Mouse (Mus musculus) adrenal gland, adult 18-20 months (tissue): ENCODE measurements around the gene Cabin1. TPM values are rescaled to one million over a fixed set of nuclear protein-coding genes. Genes with fewer than 3 reads are reported as not detected.

Experiments used
- DNase-seq, 2 experiments: peaks; one replicate each; pipeline ENCODE4 v3.0.0; 2021 to 2022; ENCODE audit warnings: low spot score in 2 of 2
- total RNA-seq, 2 experiments: library from RNA; stranded (reverse); gene quantifications; 1 replicate in 1 of 2; 2 replicates in 1 of 2; pipeline ENCODE4 v1.2.3; 2021

Gene Cabin1
- total RNA-seq, 2 experiments from 2014 or later, result 25.8 to 32.3 TPM

- no peak for DNase-seq
Observed at GRCm38 (mm10) chr10:75600189-75600730, 163.9 kb downstream of the Cabin1 start.

Other genes with a start within 250 kb of the Cabin1 start
- 10 to 100 TPM; 86.1 to 87.1 TPM for gene Snrpd3, start 246.8 kb downstream of the Cabin1 start, total RNA-seq
- gene Gucd1, start 246.4 kb downstream of the Cabin1 start, total RNA-seq, result 10 to 100 TPM; 28.7 to 39.0 TPM
- gene Lrrc75b, start 204.0 kb downstream of the Cabin1 start, total RNA-seq, result under 1 TPM; 0.32 to 0.40 TPM
- 1 to 10 TPM in 1 of 2 experiments, not detected in 1; 1.2 TPM for gene Ggt1, start 202.7 kb downstream of the Cabin1 start, total RNA-seq
- gene Ggt5, start 175.0 kb downstream of the Cabin1 start, total RNA-seq, result 1 to 10 TPM; 3.7 to 5.2 TPM
- 10 to 100 TPM; 10.4 to 10.7 TPM for gene Susd2, start 120.3 kb downstream of the Cabin1 start, total RNA-seq
- gene Ddt, start 9.1 kb upstream of the Cabin1 start, total RNA-seq, result 100 to 1,000 TPM; 137 to 153 TPM
- gene Gm20441, start 16.6 kb upstream of the Cabin1 start, total RNA-seq, result not detected
- gene Gstt3, start 17.1 kb upstream of the Cabin1 start, total RNA-seq, result 10 to 100 TPM; 19.5 to 30.6 TPM
- 10 to 100 TPM; 57.9 to 82.4 TPM for gene Gstt1, start 34.2 kb upstream of the Cabin1 start, total RNA-seq
- gene Gstt4, start 58.2 kb upstream of the Cabin1 start, total RNA-seq, result not detected
- 10 to 100 TPM; 25.5 to 31.1 TPM for gene Gstt2, start 73.1 kb upstream of the Cabin1 start, total RNA-seq
- gene Mif, start 95.9 kb upstream of the Cabin1 start, total RNA-seq, result 100 to 1,000 TPM; 221 to 268 TPM
- 1 to 10 TPM; 1.4 to 2.3 TPM for gene Derl3, start 129.1 kb upstream of the Cabin1 start, total RNA-seq
- gene Smarcb1, start 157.3 kb upstream of the Cabin1 start, total RNA-seq, result 10 to 100 TPM; 64.4 to 70.6 TPM
- 1,000 to 10,000 TPM in 1 of 2 experiments, 100 to 1,000 TPM in 1; 918 to 1,521 TPM for gene Chchd10, start 168.8 kb upstream of the Cabin1 start, total RNA-seq
- gene Mmp11, start 172.2 kb upstream of the Cabin1 start, total RNA-seq, result 1 to 10 TPM; 5.4 to 5.7 TPM
- under 1 TPM; 0.63 to 0.64 TPM for gene Gm867, start 176.3 kb upstream of the Cabin1 start, total RNA-seq
- not detected for gene Vpreb3, start 178.7 kb upstream of the Cabin1 start, total RNA-seq
- not detected for gene Gm5134, start 190.2 kb upstream of the Cabin1 start, total RNA-seq